Mouse (Mus musculus) megakaryocyte, embryonic 14.5 days (primary cell): ENCODE measurements around the gene Wnt2b.

Experiments
- FLI1 ChIP-seq: IDR thresholded peaks from 2 replicates; pipeline ENCODE4 v1.6.1; 2012; ENCODE audit warnings: low read length, inconsistent platforms, mixed read lengths
- GATA1 ChIP-seq: IDR thresholded peaks from 3 replicates; pipeline ENCODE4 v1.6.1; 2012; ENCODE audit warnings: mixed read lengths, low read length, inconsistent platforms, borderline replicate concordance

DNA sequence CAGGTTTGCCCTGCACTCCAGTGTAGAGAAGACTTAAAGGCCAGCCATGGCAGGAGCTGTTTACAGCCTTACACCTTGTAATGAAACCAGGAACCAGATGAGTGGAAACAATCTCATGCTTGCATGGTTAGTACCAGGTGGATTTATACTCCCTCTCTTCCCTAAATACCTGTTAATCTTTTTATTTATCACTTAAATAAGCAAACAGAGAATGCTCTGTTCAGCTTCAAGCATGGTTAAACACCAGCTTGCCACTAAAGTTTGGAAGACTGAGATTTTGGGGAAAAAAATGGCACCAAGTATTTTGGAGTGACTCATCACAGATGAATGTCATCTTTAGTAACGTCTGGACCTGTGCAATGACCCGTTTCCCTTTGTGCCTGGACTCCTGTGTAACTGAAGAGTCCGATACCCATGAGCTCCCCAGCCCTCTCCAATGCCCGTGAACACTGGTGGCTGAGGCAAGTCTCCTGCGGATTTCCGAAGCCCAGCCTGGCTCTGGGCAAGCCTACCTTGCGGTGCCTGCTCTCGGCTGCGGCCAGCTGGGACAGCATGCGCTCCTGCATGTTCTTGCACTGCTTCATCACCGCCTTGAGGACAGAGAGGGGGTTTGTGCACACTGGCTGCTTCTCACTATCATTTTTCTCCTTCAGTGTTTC is 49.1 kb upstream of the Wnt2b start:
- TF ChIP-seq GATA1 (no peak), FLI1 (no peak)
